Mouse (Mus musculus) lung, postnatal 0 days (tissue): ENCODE data around the gene Pou3f3.

ENCODE experiments used
- CTCF ChIP-seq: IDR thresholded peaks from 2 replicates; pipeline ENCODE4 v1.5.1; 2016; ENCODE audit warnings: antibody characterized with exemption, mild to moderate bottlenecking
- EP300 ChIP-seq: IDR thresholded peaks from 2 replicates; pipeline ENCODE4 v1.6.1; 2016; ENCODE audit warnings: antibody characterized with exemption, mild to moderate bottlenecking, control low read depth

- TF ChIP-seq CTCF: no peak
- TF ChIP-seq EP300: no peak
Measured at GRCm38 (mm10) chr1:42681762-42682161, 13.8 kb upstream of the Pou3f3 start.
